Mouse (Mus musculus): ENCODE results near the gene Pm20d2. TPM values are rescaled to one million over a fixed set of nuclear protein-coding genes. Genes with fewer than 3 reads are reported as not detected.

The Pm20d2 gene
- total RNA-seq, 2 experiments from 2014 or later = not detected

DNA sequence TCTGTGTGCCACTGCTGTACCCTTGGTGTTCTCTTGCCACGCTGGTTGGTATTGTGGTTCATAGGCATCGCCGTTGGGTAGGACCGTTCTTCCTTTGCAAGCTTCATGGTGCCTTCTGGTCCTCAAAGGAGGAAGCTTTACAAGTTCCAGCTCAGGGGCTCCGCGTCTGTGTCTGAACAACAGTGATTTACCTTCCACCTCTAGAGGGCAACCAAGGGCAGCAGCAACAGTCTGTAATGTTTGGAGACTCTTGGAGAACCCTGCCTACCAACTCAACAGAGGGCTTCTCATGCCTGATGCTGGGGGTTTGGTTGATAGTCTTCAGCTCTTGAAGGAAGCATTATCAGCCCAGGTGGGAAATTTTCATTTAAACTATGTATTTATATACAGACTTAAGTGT lies 65.0 kb downstream of the Pm20d2 start:
- ATAC-seq (ENCODE audit: poor library complexity, severe bottlenecking) = no peak; the same call in 1 of the 2 replicates

Other genes starting within 250 kb of the Pm20d2 start
- gene Ankrd6, start 238.9 kb downstream of the Pm20d2 start, total RNA-seq (2015) = 0.42 TPM in 1 of 2 replicates, not detected in the other
- 0.33 TPM in 1 of 2 replicates, not detected in the other for gene Ankrd6, start 238.9 kb downstream of the Pm20d2 start, total RNA-seq (2017)
- gene Rragd, start 206.7 kb downstream of the Pm20d2 start, total RNA-seq (2015) = 0.33 and 3.5 TPM in 2 replicates
- 0.24 and 0.44 TPM in 2 replicates for gene Rragd, start 206.7 kb downstream of the Pm20d2 start, total RNA-seq (2017)
- gene Ube2j1, start 158.3 kb downstream of the Pm20d2 start, total RNA-seq (2015) = 57.6 and 61.3 TPM in 2 replicates
- gene Ube2j1, start 158.3 kb downstream of the Pm20d2 start, total RNA-seq (2017) = 59.9 and 65.6 TPM in 2 replicates
- not detected in 2 replicates for gene Gabrr2, start 126.7 kb downstream of the Pm20d2 start, total RNA-seq (2015)
- 0.18 TPM in 1 of 2 replicates, not detected in the other for gene Gabrr2, start 126.7 kb downstream of the Pm20d2 start, total RNA-seq (2017)
- not detected in 2 replicates for gene Gabrr1, start 57.2 kb downstream of the Pm20d2 start, total RNA-seq (2015)
- not detected in 2 replicates for gene Gabrr1, start 57.2 kb downstream of the Pm20d2 start, total RNA-seq (2017)
- 0.18 TPM in 1 of 2 replicates, not detected in the other for gene Srsf12, start 19.3 kb upstream of the Pm20d2 start, total RNA-seq (2015)
- not detected in 2 replicates for gene Srsf12, start 19.3 kb upstream of the Pm20d2 start, total RNA-seq (2017)
- 152 and 164 TPM in 2 replicates for gene Pnrc1, start 100.4 kb upstream of the Pm20d2 start, total RNA-seq (2015)
- gene Pnrc1, start 100.4 kb upstream of the Pm20d2 start, total RNA-seq (2017) = 116 and 130 TPM in 2 replicates
- gene Rngtt, start 120.6 kb upstream of the Pm20d2 start, total RNA-seq (2015) = 20.2 and 26.4 TPM in 2 replicates
- 29.9 and 37.1 TPM in 2 replicates for gene Rngtt, start 120.6 kb upstream of the Pm20d2 start, total RNA-seq (2017)

Measured in megakaryocyte, adult 5-6 weeks (primary cell).